Mouse (Mus musculus) olfactory bulb, adult 2 months (tissue): Measurements from ENCODE around the gene Alox12. TPM values are rescaled to one million over a fixed set of nuclear protein-coding genes. Genes with fewer than 3 reads are reported as not detected.

ENCODE experiments used
- H3K27ac ChIP-seq: fragments of 200-500 bp; 2 replicates; pipeline ENCODE4 v1.5.1; 2012; ENCODE audit warnings: low read depth, low read length; ENCODE audit not compliant: insufficient read depth
- H3K4me1 ChIP-seq: fragments of 200-500 bp; 2 replicates; pipeline ENCODE4 v1.6.1; 2012; ENCODE audit warnings: low read length; ENCODE audit not compliant: control insufficient read depth, insufficient read depth
- H3K4me3 ChIP-seq: fragments of 200-500 bp; 2 replicates; pipeline ENCODE4 v1.5.1; 2012; ENCODE audit warnings: mild to moderate bottlenecking, low read depth, low read length, moderate library complexity; ENCODE audit not compliant: insufficient read depth
- CTCF ChIP-seq: fragments of 200-500 bp; IDR thresholded peaks from 2 replicates; pipeline ENCODE4 v1.5.1; 2012; ENCODE audit warnings: low read depth, mild to moderate bottlenecking, low read length, moderate library complexity; ENCODE audit not compliant: insufficient read depth
- POLR2A ChIP-seq: fragments of 200-500 bp; IDR thresholded peaks from 2 replicates; pipeline ENCODE4 v1.6.1; 2012; ENCODE audit warnings: mild to moderate bottlenecking, low read depth, low read length, moderate library complexity; ENCODE audit not compliant: insufficient read depth
- WGBS: fragments of 180-500 bp; shearing (Covaris S2); methylation state at CpG from one replicate; pipeline ENCODE4 v1.1.7; 2018; 5-methylcytosine and 5-hydroxymethylcytosine counted together
- polyA plus RNA-seq: library from polyadenylated mRNA; stranded (reverse); fragments of >200 nt; gene quantifications from 2 replicates; pipeline ENCODE4 v1.2.4, GENCODE M21; 2012; ENCODE audit warnings: low replicate concordance; ENCODE audit not compliant: missing spikeins, insufficient read depth, insufficient read length

The Alox12 gene
- polyA plus RNA-seq, 1 experiment, result not detected

- Histone ChIP-seq H3K4me3 (no peak overlapping the region), H3K27ac (no peak overlapping the region), H3K4me1 (peaks cover 22% of the 10 kb centered on the region)
- 94% methylated on average over 2 of the region's 2 CpGs for WGBS
- TF ChIP-seq CTCF (no peak), POLR2A (no peak)
Observed at GRCm38 (mm10) chr11:70210681-70211080, 44.5 kb downstream of the Alox12 start.

GRCm38 (mm10) chr11:70208778-70209388 lies 46.3 kb downstream of the Alox12 start:
- WGBS, result 84% methylated on average over 5 of the region's 5 CpGs
- Histone ChIP-seq H3K4me1 (peaks cover 7% of the 10 kb centered on the region), H3K27ac (no peak overlapping the region), H3K4me3 (no peak overlapping the region)
- TF ChIP-seq CTCF (no peak), POLR2A (no peak)

DNA sequence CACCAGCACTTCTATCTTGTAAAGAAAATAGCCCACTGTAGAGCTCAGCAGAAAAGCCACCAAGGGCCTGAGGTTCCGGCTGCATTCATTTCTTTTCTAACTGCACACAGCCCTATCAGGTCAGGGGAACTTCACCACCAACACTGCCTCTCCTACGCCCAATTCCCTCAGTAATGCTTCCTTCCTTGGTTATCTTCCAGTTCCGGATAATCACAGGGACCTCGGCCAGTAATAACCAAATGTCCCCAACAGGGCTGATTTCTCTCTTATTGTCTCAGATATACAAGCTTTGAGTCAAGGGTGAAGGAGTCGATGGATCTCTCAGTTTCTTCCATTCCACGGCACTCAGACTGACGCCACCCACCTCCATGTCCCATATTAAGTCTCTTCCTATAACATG lies 47.9 kb downstream of the Alox12 start:
- no peak for TF ChIP-seq POLR2A
- no peak for TF ChIP-seq CTCF
- WGBS, result 83% methylated on average over 7 of the region's 7 CpGs
- no peak overlapping the region for H3K27ac ChIP-seq
- no peaks in the 10 kb centered on the region for H3K4me1 ChIP-seq
- H3K4me3 ChIP-seq, result no peak overlapping the region

DNA sequence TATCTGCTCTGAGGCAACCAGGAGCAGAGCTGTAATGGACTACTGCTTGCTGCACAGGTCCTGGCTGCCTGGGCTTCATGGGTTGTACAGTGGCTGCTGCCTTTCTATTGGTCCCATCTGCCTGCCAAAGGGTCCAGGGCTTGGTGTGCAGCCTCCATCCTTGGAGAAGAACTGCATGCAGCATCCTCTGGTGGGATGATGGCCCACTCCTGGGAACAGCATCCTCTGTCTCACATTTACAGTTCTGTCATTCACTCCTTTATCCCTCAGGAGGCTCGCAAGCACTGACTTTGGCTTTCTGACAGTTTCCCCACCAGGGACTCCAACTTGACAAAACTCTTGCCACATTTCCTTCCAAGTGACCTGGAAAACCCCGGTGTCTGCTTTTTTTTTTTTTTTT lies 48.4 kb downstream of the Alox12 start:
- Histone ChIP-seq H3K4me3 (no peak overlapping the region), H3K4me1 (no peaks in the 10 kb centered on the region), H3K27ac (no peak overlapping the region)
- no peak for TF ChIP-seq POLR2A
- TF ChIP-seq CTCF, result no peak
- WGBS, result 72% methylated on average over 2 of the region's 2 CpGs

DNA sequence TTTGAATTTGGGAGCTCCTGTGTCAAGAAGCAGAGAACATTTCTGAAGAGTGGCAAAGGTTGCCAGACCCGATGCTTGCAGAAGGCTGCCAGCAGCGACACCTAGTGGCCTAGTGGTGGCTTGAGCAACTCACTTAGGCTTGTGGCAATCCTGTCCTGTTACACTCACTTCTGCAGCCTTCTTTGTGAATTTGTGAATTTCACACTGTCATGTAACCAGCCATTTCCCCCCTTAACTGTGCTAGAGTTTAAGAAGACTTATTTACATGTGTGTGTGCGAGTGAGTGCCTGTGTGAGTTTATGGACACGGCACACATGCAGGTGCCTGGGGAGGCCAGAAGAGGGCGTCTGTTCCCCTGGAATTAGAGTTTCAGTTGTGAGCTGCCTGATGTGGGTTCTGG lies 53.5 kb downstream of the Alox12 start:
- Histone ChIP-seq H3K4me3 (no peak overlapping the region), H3K4me1 (no peaks in the 10 kb centered on the region), H3K27ac (no peak overlapping the region)
- TF ChIP-seq POLR2A (no peak), CTCF (peak; percentile 59; the same call in 1 of the 2 replicates)
- 33% methylated on average over 5 of the region's 5 CpGs for WGBS

DNA sequence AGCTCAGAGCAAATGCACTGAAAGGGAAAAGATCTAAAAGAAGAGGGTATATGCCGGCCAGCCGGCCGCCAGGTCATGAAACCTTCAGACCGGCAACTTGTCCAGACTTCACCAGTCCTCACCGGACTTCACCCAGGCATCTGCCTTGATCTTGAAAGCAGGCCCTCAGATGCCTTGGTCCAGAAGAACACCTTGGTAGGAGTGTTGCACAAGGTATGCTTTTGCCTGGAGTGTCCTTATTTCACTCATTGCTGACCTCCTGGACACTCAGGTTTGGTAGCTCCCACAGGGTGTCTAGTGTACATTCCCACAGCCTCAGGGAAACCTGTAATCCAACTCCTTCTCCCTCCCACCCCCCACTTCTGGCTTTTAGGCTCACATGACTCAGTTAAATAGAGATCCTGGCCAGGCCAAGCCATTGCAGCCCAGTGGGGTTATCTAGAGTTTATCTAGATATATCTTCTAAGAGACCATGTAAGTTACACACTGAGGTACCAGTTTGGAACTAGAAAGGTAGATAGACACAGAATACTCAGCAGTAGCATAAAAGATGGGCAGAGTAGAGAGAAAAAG lies 55.0 kb downstream of the Alox12 start:
- TF ChIP-seq CTCF (no peak), POLR2A (no peak)
- H3K4me3 ChIP-seq, result no peak overlapping the region
- no peaks in the 10 kb centered on the region for H3K4me1 ChIP-seq
- H3K27ac ChIP-seq, result no peak overlapping the region
- 88% methylated on average over 5 of the region's 5 CpGs for WGBS

DNA sequence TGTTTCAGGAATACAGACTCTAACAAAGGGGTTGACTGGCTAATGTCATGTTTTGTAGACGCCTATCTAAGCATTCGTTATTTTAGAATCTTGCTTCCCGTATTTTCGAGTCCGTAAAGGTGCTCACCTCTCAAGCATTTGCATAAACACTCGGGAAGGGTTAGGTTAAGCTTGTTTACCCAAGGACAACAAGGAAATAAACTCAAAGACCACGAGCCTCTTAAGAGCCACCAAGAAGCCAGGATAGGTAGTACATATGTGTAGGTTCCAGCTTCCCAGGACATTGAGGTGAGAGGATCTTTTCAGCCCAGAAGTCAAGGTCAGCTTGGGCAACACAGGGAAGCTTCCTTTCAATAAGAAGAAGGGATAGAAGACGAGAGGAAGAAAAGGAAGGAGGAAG lies 56.0 kb downstream of the Alox12 start:
- Histone ChIP-seq H3K4me1 (no peaks in the 10 kb centered on the region), H3K27ac (no peak overlapping the region), H3K4me3 (no peak overlapping the region)
- 86% methylated on average over 8 of the region's 8 CpGs for WGBS
- no peak for TF ChIP-seq CTCF
- TF ChIP-seq POLR2A, result no peak

DNA sequence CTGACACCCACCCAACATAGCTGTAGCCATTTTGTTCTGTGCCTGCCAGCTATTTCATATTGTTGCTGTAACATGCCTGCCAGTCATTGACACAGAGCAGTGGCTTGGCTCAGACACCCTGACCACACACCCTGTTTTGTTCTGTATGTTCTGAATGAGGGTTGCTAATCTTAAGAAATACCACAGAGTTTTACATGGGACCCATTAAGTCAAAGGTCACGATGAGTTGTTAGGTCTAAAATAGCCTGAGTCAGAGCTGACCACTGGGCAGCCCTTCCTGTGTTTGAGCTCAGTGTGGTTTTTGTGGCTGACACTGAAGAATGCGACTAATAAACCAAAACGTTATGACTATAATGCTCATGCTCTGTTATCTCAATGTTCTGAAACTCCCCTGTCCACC lies 56.8 kb downstream of the Alox12 start:
- no peak overlapping the region for H3K27ac ChIP-seq
- no peak for TF ChIP-seq CTCF
- TF ChIP-seq POLR2A, result no peak
- no peaks in the 10 kb centered on the region for H3K4me1 ChIP-seq
- no peak overlapping the region for H3K4me3 ChIP-seq
- 88% methylated on average over 3 of the region's 3 CpGs for WGBS

DNA sequence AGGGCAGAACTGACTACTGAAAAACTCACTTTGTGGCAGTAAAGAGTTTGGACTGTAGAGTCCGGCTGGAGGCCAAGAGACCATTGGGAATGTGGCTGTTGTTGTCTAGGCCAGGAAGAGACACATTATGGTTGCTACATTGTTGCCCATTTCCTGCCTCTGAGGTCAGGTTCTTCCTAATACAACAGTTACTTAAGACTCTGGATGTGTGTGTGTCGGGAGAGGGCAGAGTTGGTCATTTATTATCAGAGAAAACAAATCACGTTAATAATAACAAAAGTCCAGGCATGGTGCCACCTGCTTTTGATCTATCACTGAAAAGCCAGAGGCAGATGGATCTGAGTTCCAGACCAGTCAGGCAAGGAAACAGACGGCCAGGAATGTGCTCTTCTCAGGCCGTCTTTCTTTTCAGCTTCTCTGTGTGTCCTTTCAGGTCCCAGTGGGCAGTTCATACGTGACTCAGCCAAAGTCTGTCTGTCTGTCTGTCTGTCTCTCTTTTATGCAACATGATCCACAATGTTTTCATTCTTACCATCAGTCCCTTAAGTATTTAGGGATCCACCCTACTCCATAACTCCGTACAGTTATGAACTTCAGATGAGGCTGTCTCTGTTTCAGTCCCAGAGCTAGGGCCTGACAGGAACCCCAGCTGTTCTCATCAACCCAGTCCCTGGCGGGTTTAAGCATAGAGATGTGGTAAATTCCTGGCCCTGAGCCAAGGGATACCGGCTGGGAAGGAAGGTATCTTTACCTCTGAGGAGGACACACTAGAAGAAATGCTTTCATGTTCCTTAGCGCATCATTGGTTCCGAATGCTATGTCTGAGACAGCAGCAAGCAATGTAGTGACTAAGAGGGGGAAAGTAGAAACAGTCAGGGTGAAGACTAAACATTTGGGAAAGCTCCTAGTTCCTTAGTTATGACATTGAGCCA lies 61.5 kb downstream of the Alox12 start:
- Histone ChIP-seq H3K4me3 (no peak overlapping the region), H3K27ac (no peak overlapping the region), H3K4me1 (no peaks in the 10 kb centered on the region)
- TF ChIP-seq POLR2A, result no peak
- TF ChIP-seq CTCF, result no peak
- WGBS, result 73% methylated on average over 11 of the region's 11 CpGs
